Mouse (Mus musculus): Measurements from ENCODE around the gene Prpf18.

- TF ChIP-seq CTCF (IDR thresholded peaks at IDR 0.05; ENCODE audit: extremely low read depth, insufficient read depth, insufficient read length, insufficient replicate concordance), result no peak
- TF ChIP-seq POLR2A (IDR thresholded peaks at IDR 0.05; ENCODE audit: low read depth, low read length), result no peak
Observed at GRCm38 (mm10) chr2:4580666-4581065, 71.2 kb downstream of the Prpf18 start.
